Mouse (Mus musculus): ENCODE results near the gene Oaz3. TPM values are rescaled to one million over a fixed set of nuclear protein-coding genes. Genes with fewer than 3 reads are reported as not detected.

The Oaz3 gene
- polyA plus RNA-seq, 2 experiments: 0.02 TPM; not detected in 1

DNA sequence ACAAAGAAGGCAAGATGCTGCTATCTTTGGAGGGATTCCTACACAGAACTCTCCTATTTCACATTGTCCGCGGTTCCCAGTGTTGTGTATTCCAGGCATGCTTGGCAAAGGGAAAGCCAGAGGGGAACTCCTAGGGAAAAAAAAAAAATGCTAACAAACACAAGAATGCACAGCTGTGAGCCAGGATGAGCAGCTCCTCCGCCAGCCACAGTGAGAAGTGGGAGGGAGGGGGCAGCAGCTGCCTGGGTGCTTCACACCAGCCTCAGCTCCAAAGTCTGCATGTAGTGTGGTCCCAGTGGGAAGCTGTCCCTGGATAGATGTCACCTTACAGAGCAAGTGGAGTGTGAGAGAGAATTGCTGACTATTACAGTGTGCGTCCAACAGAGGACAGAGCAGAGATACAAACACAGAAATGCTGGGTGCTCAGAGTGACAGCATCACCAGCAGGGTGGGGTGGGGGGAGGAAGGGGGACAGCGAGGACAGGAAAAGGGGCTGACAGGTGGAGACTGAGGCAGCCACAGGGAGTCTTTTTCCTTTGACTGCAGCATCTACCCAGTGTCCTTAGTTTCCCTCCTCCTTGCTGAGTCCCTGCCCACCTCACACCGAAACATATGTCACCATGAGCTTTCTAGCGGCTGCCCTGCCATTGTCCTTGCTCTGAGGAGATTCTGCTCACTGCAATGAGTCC, 39.2 kb downstream of the Oaz3 start:
- WGBS (ENCODE audit: insufficient replicate concordance): 36% methylated on average over 7 of the region's 7 CpGs
- TF ChIP-seq CTCF (IDR thresholded peaks at IDR 0.05; ENCODE audit: low read depth): no peak
- no peak for TF ChIP-seq EP300 (IDR thresholded peaks at IDR 0.05; ENCODE audit: low read depth)
- no peaks in the 10 kb centered on the region for H3K9me3 ChIP-seq (ENCODE audit: control insufficient read depth, low read length)

DNA sequence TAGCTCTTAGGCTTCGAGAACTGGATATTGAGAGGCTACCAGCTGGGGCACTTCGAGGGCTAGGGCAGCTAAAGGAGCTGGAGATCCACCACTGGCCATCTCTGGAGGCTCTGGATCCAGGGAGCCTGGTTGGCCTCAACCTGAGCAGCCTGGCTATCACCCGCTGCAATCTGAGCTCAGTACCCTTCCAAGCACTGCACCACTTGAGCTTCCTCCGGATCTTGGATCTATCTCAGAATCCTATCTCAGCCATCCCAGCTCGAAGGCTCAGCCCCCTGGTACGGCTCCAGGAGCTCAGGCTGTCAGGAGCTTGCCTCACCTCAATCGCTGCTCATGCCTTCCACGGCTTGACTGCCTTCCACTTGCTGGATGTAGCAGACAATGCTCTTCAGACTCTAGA, 41.3 kb downstream of the Oaz3 start:
- no peak overlapping the region for H3K4me2 ChIP-seq (ENCODE audit: low read depth)
- WGBS (ENCODE audit: insufficient replicate concordance): 48% methylated on average over 8 of the region's 8 CpGs
- H3K36me3 ChIP-seq (replicated peaks; ENCODE audit: control insufficient read depth, insufficient read depth, low read depth): no peaks in the 10 kb centered on the region
- no peak for ATAC-seq (ENCODE audit: insufficient read depth)
- no peaks in the 10 kb centered on the region for H3K9me3 ChIP-seq (ENCODE audit: control insufficient read depth, low read length)
- H3K27ac ChIP-seq: no peak overlapping the region
- no peaks in the 10 kb centered on the region for H3K4me1 ChIP-seq (replicated peaks; ENCODE audit: control insufficient read depth in 2 of 2, insufficient read depth in 2 of 2, low read length in 1 of 2)
- H3K4me3 ChIP-seq (ENCODE audit: insufficient read depth in 1 of 2, low read depth in 2 of 2, low read length in 2 of 2): no peak overlapping the region
- no peak for DNase-seq (ENCODE audit: low read depth in 3 of 3, low spot score in 3 of 3)
- H3K9ac ChIP-seq (replicated peaks): no peak overlapping the region
- no peak for TF ChIP-seq CTCF (IDR thresholded peaks at IDR 0.05; ENCODE audit: low read depth)
- no peak for TF ChIP-seq EP300 (IDR thresholded peaks at IDR 0.05; ENCODE audit: low read depth)
- peaks cover 22% of the 10 kb centered on the region for H3K27me3 ChIP-seq (ENCODE audit: control insufficient read depth, insufficient read depth, low read length)

More for the DNA sequence above, 39.2 kb downstream of the Oaz3 start:
- Histone ChIP-seq H3K36me3 (replicated peaks; ENCODE audit: control insufficient read depth, insufficient read depth, low read depth) (no peaks in the 10 kb centered on the region), H3K27ac (no peak overlapping the region), H3K27me3 (ENCODE audit: control insufficient read depth, insufficient read depth, low read length) (peaks cover 6% of the 10 kb centered on the region), H3K4me1 (replicated peaks; ENCODE audit: control insufficient read depth in 2 of 2, insufficient read depth in 2 of 2, low read length in 1 of 2) (no peaks in the 10 kb centered on the region), H3K4me2 (ENCODE audit: low read depth) (no peak overlapping the region), H3K4me3 (ENCODE audit: insufficient read depth in 1 of 2, low read depth in 2 of 2, low read length in 2 of 2) (no peak overlapping the region), H3K9ac (replicated peaks) (no peak overlapping the region)
- no peak for DNase-seq (ENCODE audit: low read depth in 3 of 3, low spot score in 3 of 3)
- ATAC-seq (ENCODE audit: insufficient read depth): no peak

DNA sequence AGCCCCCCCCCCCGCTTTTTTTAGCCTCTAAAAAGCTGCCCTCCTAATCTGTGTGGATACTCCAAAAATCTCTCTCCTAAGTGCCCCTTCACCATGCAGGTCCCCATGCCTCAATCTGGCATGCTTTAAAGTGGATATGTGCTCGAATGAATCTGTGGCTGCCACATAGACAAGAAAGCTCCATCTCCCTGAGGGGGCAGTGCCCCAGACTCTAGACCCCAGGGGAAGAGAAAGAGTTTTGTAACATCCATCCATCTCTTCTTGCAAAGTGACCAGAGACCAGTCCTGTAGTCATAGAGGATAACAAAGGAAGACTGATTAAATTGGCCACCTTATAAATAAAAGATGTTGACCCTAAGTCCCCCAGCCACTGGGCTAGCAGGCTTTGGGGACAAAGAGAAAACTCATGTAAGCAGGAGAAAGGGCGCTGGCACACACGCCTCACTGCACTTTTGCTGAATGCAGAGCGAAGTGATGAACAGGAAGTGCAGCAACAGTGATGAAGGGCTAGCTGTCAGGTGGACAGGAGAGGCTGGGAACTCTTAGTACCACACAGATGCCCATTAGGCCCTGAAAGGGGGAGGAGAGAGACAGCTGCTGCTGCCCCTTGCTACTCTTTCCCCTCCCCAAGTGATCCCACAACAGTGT, 43.9 kb downstream of the Oaz3 start:
- H3K9ac ChIP-seq (replicated peaks): no peak overlapping the region
- ATAC-seq (ENCODE audit: insufficient read depth) (no peak), DNase-seq (ENCODE audit: low read depth in 3 of 3, low spot score in 3 of 3) (no peak)
- no peaks in the 10 kb centered on the region for H3K36me3 ChIP-seq (replicated peaks; ENCODE audit: control insufficient read depth, insufficient read depth, low read depth)
- TF ChIP-seq CTCF (IDR thresholded peaks at IDR 0.05; ENCODE audit: low read depth) (no peak), EP300 (IDR thresholded peaks at IDR 0.05; ENCODE audit: low read depth) (no peak)
- H3K27me3 ChIP-seq (ENCODE audit: control insufficient read depth, insufficient read depth, low read length): peaks cover 22% of the 10 kb centered on the region
- no peaks in the 10 kb centered on the region for H3K9me3 ChIP-seq (ENCODE audit: control insufficient read depth, low read length)
- 30% methylated on average over 5 of the region's 5 CpGs for WGBS (ENCODE audit: insufficient replicate concordance)
- H3K4me1 ChIP-seq (replicated peaks; ENCODE audit: control insufficient read depth in 2 of 2, insufficient read depth in 2 of 2, low read length in 1 of 2): no peaks in the 10 kb centered on the region
- H3K4me3 ChIP-seq (ENCODE audit: insufficient read depth in 1 of 2, low read depth in 2 of 2, low read length in 2 of 2): no peak overlapping the region
- no peak overlapping the region for H3K27ac ChIP-seq
- H3K4me2 ChIP-seq (ENCODE audit: low read depth): no peak overlapping the region

DNA sequence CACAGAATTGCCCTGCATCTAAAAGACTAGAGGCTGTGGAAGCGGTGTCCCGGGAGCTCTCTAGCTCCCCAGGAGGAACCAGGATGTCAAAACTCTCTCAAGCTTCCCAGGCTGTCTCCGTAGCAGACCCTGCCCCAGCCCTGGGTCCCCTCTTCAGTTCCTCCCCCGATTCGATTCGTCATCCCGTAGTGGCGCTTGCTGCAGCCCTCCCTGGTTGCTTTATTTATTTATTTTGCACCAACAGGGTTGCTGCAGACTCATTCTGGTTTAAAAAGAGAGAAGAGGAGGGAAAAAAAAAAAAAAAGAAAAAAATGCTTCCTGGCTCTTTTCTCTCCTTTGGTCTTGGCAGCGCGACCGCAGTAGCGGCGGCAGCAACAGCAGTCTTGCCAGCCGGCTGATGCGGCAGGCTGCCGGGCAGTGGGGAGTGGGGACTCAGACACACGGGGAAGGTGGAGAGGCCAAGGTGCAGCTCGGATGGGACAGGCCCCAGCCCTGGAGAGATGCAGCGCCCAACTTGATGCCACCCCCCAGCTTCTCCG, 44.7 kb downstream of the Oaz3 start:
- no peak overlapping the region for H3K4me3 ChIP-seq (ENCODE audit: insufficient read depth in 1 of 2, low read depth in 2 of 2, low read length in 2 of 2)
- no peaks in the 10 kb centered on the region for H3K9me3 ChIP-seq (ENCODE audit: control insufficient read depth, low read length)
- H3K9ac ChIP-seq (replicated peaks): no peak overlapping the region
- no peak overlapping the region for H3K4me2 ChIP-seq (ENCODE audit: low read depth)
- 5% methylated on average over 20 of the region's 20 CpGs for WGBS (ENCODE audit: insufficient replicate concordance)
- DNase-seq (ENCODE audit: low read depth in 3 of 3, low spot score in 3 of 3) (no peak), ATAC-seq (ENCODE audit: insufficient read depth) (no peak)
- peaks cover 22% of the 10 kb centered on the region for H3K27me3 ChIP-seq (ENCODE audit: control insufficient read depth, insufficient read depth, low read length)
- H3K36me3 ChIP-seq (replicated peaks; ENCODE audit: control insufficient read depth, insufficient read depth, low read depth): no peaks in the 10 kb centered on the region
- no peak for TF ChIP-seq CTCF (IDR thresholded peaks at IDR 0.05; ENCODE audit: low read depth)
- no peak for TF ChIP-seq EP300 (IDR thresholded peaks at IDR 0.05; ENCODE audit: low read depth)
- no peak overlapping the region for H3K27ac ChIP-seq
- H3K4me1 ChIP-seq (replicated peaks; ENCODE audit: control insufficient read depth in 2 of 2, insufficient read depth in 2 of 2, low read length in 1 of 2): no peaks in the 10 kb centered on the region

DNA sequence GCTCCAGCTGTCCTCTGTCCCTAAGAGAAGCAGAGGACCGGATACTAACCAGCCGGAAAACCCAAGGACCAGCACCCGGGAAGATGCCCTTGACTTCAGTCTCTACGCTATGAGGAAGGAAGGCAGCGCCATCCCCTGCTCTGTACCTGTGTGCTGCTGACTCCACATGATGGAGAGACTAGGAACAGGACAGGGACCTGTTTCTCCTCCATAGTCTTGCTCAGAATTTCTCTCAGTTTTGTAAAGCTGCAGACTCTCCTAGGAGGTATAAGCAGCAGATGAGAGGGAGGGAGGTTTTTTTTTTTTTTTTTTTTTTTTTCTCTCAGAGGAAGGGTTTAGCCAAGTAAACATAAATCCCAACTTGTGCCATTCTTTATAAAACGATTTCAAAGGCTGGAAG, 45.5 kb downstream of the Oaz3 start, which contains the start of gene Lingo4:
Lingo4 (plus strand) TSS at position 301 of the 400 bp plus-strand sequence.
- Histone ChIP-seq H3K4me2 (ENCODE audit: low read depth) (no peak within 1 kb of the TSS), H3K27me3 (ENCODE audit: control insufficient read depth, insufficient read depth, low read length) (peaks cover 22% of the 10 kb centered on the region), H3K9me3 (ENCODE audit: control insufficient read depth, low read length) (no peaks in the 10 kb centered on the region), H3K4me3 (ENCODE audit: insufficient read depth in 1 of 2, low read depth in 2 of 2, low read length in 2 of 2) (no peak within 1 kb of the TSS), H3K9ac (replicated peaks) (no peak within 1 kb of the TSS), H3K36me3 (replicated peaks; ENCODE audit: control insufficient read depth, insufficient read depth, low read depth) (no peaks in the 10 kb centered on the region), H3K4me1 (replicated peaks; ENCODE audit: control insufficient read depth in 2 of 2, insufficient read depth in 2 of 2, low read length in 1 of 2) (no peaks in the 10 kb centered on the region), H3K27ac (no peak within 1 kb of the TSS)
- ATAC-seq (ENCODE audit: insufficient read depth) (no peak), DNase-seq (ENCODE audit: low read depth in 3 of 3, low spot score in 3 of 3) (no peak)
- WGBS (ENCODE audit: insufficient replicate concordance): 58% methylated on average over 6 of the region's 6 CpGs
- TF ChIP-seq CTCF (IDR thresholded peaks at IDR 0.05; ENCODE audit: low read depth) (no peak), EP300 (IDR thresholded peaks at IDR 0.05; ENCODE audit: low read depth) (no peak)
